In genomic region chr4:130251763-130252162, GRCm38 (mm10) we compare ENCODE assay signal across 12 mouse cellular contexts. TPM values are rescaled to one million over a fixed set of nuclear protein-coding genes. Genes with fewer than 3 reads are reported as not detected.
DNase-seq lines count a peak whose midpoint lies in the region; ATAC-seq lines count a peak whose summit lies in the region.
"Had no signal": no experiment of that assay in that cellular context is flagged by ENCODE, and none has a peak within 500 bp of the region (broad histone marks: within the 10 kb centered on the region; RNA-seq: fewer than 3 reads in every experiment).

No protein-coding gene starts in this region.

- no peaks in the 10 kb centered on the region for H3K27me3 ChIP-seq in kidney, embryonic 14.5 days (ENCODE audit: control insufficient read depth, insufficient read depth, low read length)
- H3K27me3 ChIP-seq in liver, embryonic 13.5 days, result peaks cover 21% of the 10 kb centered on the region
- no peaks in the 10 kb centered on the region for H3K27me3 ChIP-seq in hindbrain, embryonic 13.5 days

- 36% methylated on average over 3 of the region's 3 CpGs for WGBS in kidney, embryonic 14.5 days
- 22% methylated on average over 3 of the region's 3 CpGs for WGBS in liver, embryonic 13.5 days (ENCODE audit: insufficient replicate concordance)
- 50% methylated on average over 3 of the region's 3 CpGs for WGBS in hindbrain, embryonic 13.5 days

- peak; percentile 9 for DNase-seq in CD4-positive, CD25-positive, alpha-beta regulatory T cell, adult 2 months (ENCODE audit: low read depth, low spot score)
- DNase-seq in kidney, postnatal 10 days, result peak; percentile 27
- DNase-seq in liver, embryonic 13.5 days, result peak; percentile 56
- no peak for DNase-seq in layer of hippocampus, adult 8-10 months (ENCODE audit: low spot score in 2 of 2)
- DNase-seq: cerebellum, adult 9-10 months; gastrocnemius, adult 2 months; heart, postnatal 10 days had no signal

- no peak for ATAC-seq in CD4-positive, CD25-positive, alpha-beta regulatory T cell, adult 4 months
- no peak for ATAC-seq in kidney, embryonic 14.5 days (ENCODE audit: low FRiP score, low TSS enrichment)
- peak; percentile 30; the same call in 1 of the 2 replicates for ATAC-seq in erythroid progenitor cell, adult 5-6 weeks (replicated peaks; ENCODE audit: low FRiP score, poor library complexity, severe bottlenecking)
- ATAC-seq in liver, embryonic 13.5 days (ENCODE audit: low read depth), result no peak
- no peak for ATAC-seq in hindbrain, embryonic 13.5 days (ENCODE audit: low FRiP score)

- H3K4me2 ChIP-seq in kidney, embryonic 14.5 days (replicated peaks; ENCODE audit: low read depth, low read length), result no peak overlapping the region
- H3K4me2 ChIP-seq in liver, embryonic 13.5 days, result peak overlapping the region; percentile 69
- no peak overlapping the region for H3K4me2 ChIP-seq in hindbrain, embryonic 13.5 days

- no peaks in the 10 kb centered on the region for H3K4me1 ChIP-seq in kidney, embryonic 14.5 days (ENCODE audit: control insufficient read depth, insufficient read depth, low read length)
- H3K4me1 ChIP-seq in liver, embryonic 13.5 days (replicated peaks), result peaks cover 47% of the 10 kb centered on the region
- H3K4me1 ChIP-seq in hindbrain, embryonic 13.5 days (replicated peaks), result no peaks in the 10 kb centered on the region

- H3K9me3 ChIP-seq in kidney, embryonic 14.5 days (ENCODE audit: control insufficient read depth, low read length), result no peaks in the 10 kb centered on the region
- H3K9me3 ChIP-seq in liver, embryonic 13.5 days (replicated peaks), result no peaks in the 10 kb centered on the region
- H3K9me3 ChIP-seq in hindbrain, embryonic 13.5 days, result no peaks in the 10 kb centered on the region

- H3K4me3 ChIP-seq in kidney, embryonic 14.5 days (ENCODE audit: low read length), result no peak overlapping the region
- peak overlapping the region; percentile 59 for H3K4me3 ChIP-seq in liver, embryonic 13.5 days (replicated peaks)
- H3K4me3 ChIP-seq in hindbrain, embryonic 13.5 days, result no peak overlapping the region
- H3K4me3 ChIP-seq: gastrocnemius, adult 2 months had no signal

- H3K9ac ChIP-seq in kidney, embryonic 14.5 days (ENCODE audit: low read depth, low read length), result no peak overlapping the region
- peak overlapping the region; percentile 76 for H3K9ac ChIP-seq in liver, embryonic 13.5 days
- no peak overlapping the region for H3K9ac ChIP-seq in hindbrain, embryonic 13.5 days

- no peaks in the 10 kb centered on the region; the same call in none of the 2 replicates for H3K36me3 ChIP-seq in kidney, embryonic 14.5 days (ENCODE audit: control insufficient read depth, insufficient read depth, low read length)
- no peaks in the 10 kb centered on the region for H3K36me3 ChIP-seq in liver, embryonic 13.5 days
- peaks cover 56% of the 10 kb centered on the region for H3K36me3 ChIP-seq in hindbrain, embryonic 13.5 days

- no peak overlapping the region for H3K27ac ChIP-seq in kidney, embryonic 14.5 days (ENCODE audit: low read depth, low read length)
- peak overlapping the region; percentile 97 for H3K27ac ChIP-seq in liver, embryonic 13.5 days
- no peak overlapping the region for H3K27ac ChIP-seq in hindbrain, embryonic 13.5 days
- H3K27ac ChIP-seq: gastrocnemius, adult 2 months had no signal

RNA-seq across cellular contexts. Expression of gene Serinc2, which starts 27.2 kb away (rescaled TPM):
- polyA plus RNA-seq in CD4-positive, CD25-positive, alpha-beta regulatory T cell, adult 4 months (2017; shearing (Covaris generic)), result 1 to 10 TPM in 1 of 2 experiments, under 1 TPM in 1; 0.34 to 1.2 TPM
- 42.7 and 44.9 TPM in 2 replicates for polyA plus RNA-seq in kidney, embryonic 14.5 days (2014; fragmentation: Nextera tagmentation; extraction: Ambion mirVana)
- total RNA-seq in erythroid progenitor cell, adult 5-6 weeks (2015; ENCODE audit: low replicate concordance), result not detected in 2 replicates
- not detected in 2 replicates for total RNA-seq in erythroid progenitor cell, adult 5-6 weeks (2017; ENCODE audit: low replicate concordance)
- 0.99 and 1.6 TPM in 2 replicates for polyA plus RNA-seq in liver, embryonic 13.5 days (2015; fragmentation: Nextera tagmentation; extraction: Ambion mirVana)
- 10 to 100 TPM in 2 of 4 experiments, 1 to 10 TPM in 2; 8.1 to 12.4 (median 10.2) TPM for total RNA-seq in layer of hippocampus, adult 8-10 months (2022)
- polyA plus RNA-seq in hindbrain, embryonic 13.5 days (2015; fragmentation: Nextera tagmentation; extraction: Ambion mirVana), result 61.3 and 62.7 TPM in 2 replicates

RNA-seq across cellular contexts. Expression of gene Gm853, which starts 29.6 kb away (rescaled TPM):
- not detected for polyA plus RNA-seq in CD4-positive, CD25-positive, alpha-beta regulatory T cell, adult 4 months (2017; shearing (Covaris generic))
- polyA plus RNA-seq in kidney, embryonic 14.5 days (2014; fragmentation: Nextera tagmentation; extraction: Ambion mirVana), result not detected in 2 replicates
- total RNA-seq in erythroid progenitor cell, adult 5-6 weeks (2015; ENCODE audit: low replicate concordance), result not detected in 2 replicates
- total RNA-seq in erythroid progenitor cell, adult 5-6 weeks (2017; ENCODE audit: low replicate concordance), result not detected in 2 replicates
- not detected in 2 replicates for polyA plus RNA-seq in liver, embryonic 13.5 days (2015; fragmentation: Nextera tagmentation; extraction: Ambion mirVana)
- 1 to 10 TPM in 1 of 4 experiments, not detected in 3; 1.0 TPM for total RNA-seq in layer of hippocampus, adult 8-10 months (2022)
- polyA plus RNA-seq in hindbrain, embryonic 13.5 days (2015; fragmentation: Nextera tagmentation; extraction: Ambion mirVana), result 0.67 and 1.4 TPM in 2 replicates
- total RNA-seq: gastrocnemius, adult 2 months; heart, postnatal 10 days; left cerebral cortex, postnatal 10 days had no signal

RNA-seq across cellular contexts. Expression of gene Fabp3, which starts 56.6 kb away (rescaled TPM):
- not detected for polyA plus RNA-seq in CD4-positive, CD25-positive, alpha-beta regulatory T cell, adult 4 months (2017; shearing (Covaris generic))
- 15.7 and 16.0 TPM in 2 replicates for polyA plus RNA-seq in kidney, embryonic 14.5 days (2014; fragmentation: Nextera tagmentation; extraction: Ambion mirVana)
- not detected in 2 replicates for total RNA-seq in erythroid progenitor cell, adult 5-6 weeks (2015; ENCODE audit: low replicate concordance)
- not detected in 2 replicates for total RNA-seq in erythroid progenitor cell, adult 5-6 weeks (2017; ENCODE audit: low replicate concordance)
- 1.5 and 2.8 TPM in 2 replicates for polyA plus RNA-seq in liver, embryonic 13.5 days (2015; fragmentation: Nextera tagmentation; extraction: Ambion mirVana)
- total RNA-seq in layer of hippocampus, adult 8-10 months (2022), result 100 to 1,000 TPM in 1 of 4 experiments, 10 to 100 TPM in 3; 87.7 to 102 (median 95.3) TPM
- polyA plus RNA-seq in hindbrain, embryonic 13.5 days (2015; fragmentation: Nextera tagmentation; extraction: Ambion mirVana), result 146 and 148 TPM in 2 replicates

RNA-seq across cellular contexts. Expression of gene Gm10570, which starts 56.7 kb away (rescaled TPM):
- not detected for polyA plus RNA-seq in CD4-positive, CD25-positive, alpha-beta regulatory T cell, adult 4 months (2017; shearing (Covaris generic))
- not detected in 2 replicates for polyA plus RNA-seq in kidney, embryonic 14.5 days (2014; fragmentation: Nextera tagmentation; extraction: Ambion mirVana)
- not detected in 2 replicates for total RNA-seq in erythroid progenitor cell, adult 5-6 weeks (2015; ENCODE audit: low replicate concordance)
- total RNA-seq in erythroid progenitor cell, adult 5-6 weeks (2017; ENCODE audit: low replicate concordance), result not detected in 2 replicates
- not detected in 2 replicates for polyA plus RNA-seq in liver, embryonic 13.5 days (2015; fragmentation: Nextera tagmentation; extraction: Ambion mirVana)
- total RNA-seq in layer of hippocampus, adult 8-10 months (2022), result 1 to 10 TPM in 2 of 4 experiments, under 1 TPM in 1, not detected in 1; 0.95 to 1.2 (median 1.1) TPM
- 0.71 and 0.73 TPM in 2 replicates for polyA plus RNA-seq in hindbrain, embryonic 13.5 days (2015; fragmentation: Nextera tagmentation; extraction: Ambion mirVana)

Comparison
In these comparisons a context has a peak if more than half of its experiments do, and no peak if none do; other contexts are left out.
1. DNase-seq: peak in CD4-positive, CD25-positive, alpha-beta regulatory T cell, adult 2 months (single experiment), kidney, postnatal 10 days (single experiment) and liver, embryonic 13.5 days (single experiment); none in layer of hippocampus, adult 8-10 months (0 of 2).
2. RNA of gene Serinc2, which starts 27.2 kb away (polyA plus RNA-seq): 61.3 to 62.7 TPM in hindbrain, embryonic 13.5 days and 42.7 to 44.9 TPM in kidney, embryonic 14.5 days; 0.34 to 1.2 TPM in CD4-positive, CD25-positive, alpha-beta regulatory T cell, adult 4 months and 0.99 to 1.6 TPM in liver, embryonic 13.5 days; every median in the first group is over 10 times any median in the second.